Mouse (Mus musculus) liver, adult 2 months (tissue): ENCODE measurements around the gene Ager. TPM values are rescaled to one million over a fixed set of nuclear protein-coding genes. Genes with fewer than 3 reads are reported as not detected.
A peak's percentile ranks its signal among the peaks of the same experiment; 100 is the strongest.

Experiments
- DNase-seq: peaks from one replicate; pipeline ENCODE4 v3.0.0-alpha.2; 2011; ENCODE audit warnings: low read depth, low spot score; ENCODE audit errors: extremely low read depth
- H3K27ac ChIP-seq: fragments of 200-500 bp; replicated peaks from 2 replicates; pipeline ENCODE4 v1.5.1; 2012; ENCODE audit warnings: low read depth, mild to moderate bottlenecking, control low read depth, inconsistent platforms, low read length; ENCODE audit not compliant: insufficient read depth
- H3K27me3 ChIP-seq: fragments of 200-500 bp; 2 replicates; pipeline ENCODE4 v1.6.1; 2012; ENCODE audit warnings: mild to moderate bottlenecking, moderate library complexity, low read length, inconsistent platforms; ENCODE audit not compliant: control insufficient read depth, insufficient read depth
- H3K36me3 ChIP-seq: fragments of 200-500 bp; 2 replicates; pipeline ENCODE4 v1.6.1; 2012; ENCODE audit warnings: low read length, inconsistent platforms; ENCODE audit not compliant: control insufficient read depth, insufficient read depth
- H3K4me1 ChIP-seq: fragments of 200-500 bp; 2 replicates; pipeline ENCODE4 v1.6.1; 2011; ENCODE audit warnings: low read length; ENCODE audit not compliant: control insufficient read depth, insufficient read depth
- H3K4me3 ChIP-seq: fragments of 200-500 bp; 2 replicates; pipeline ENCODE4 v1.5.1; 2011; ENCODE audit warnings: low read depth, mild to moderate bottlenecking, control low read depth, low read length, moderate library complexity; ENCODE audit not compliant: insufficient read depth
- H3K79me2 ChIP-seq: fragments of 200-500 bp; 2 replicates; pipeline ENCODE4 v1.6.1; 2012; ENCODE audit warnings: inconsistent platforms, mild to moderate bottlenecking, low read length, moderate library complexity; ENCODE audit not compliant: control insufficient read depth, insufficient read depth
- H3K9ac ChIP-seq: fragments of 200-500 bp; 2 replicates; pipeline ENCODE4 v1.6.1; 2012; ENCODE audit warnings: low read depth, mild to moderate bottlenecking, control low read depth, inconsistent platforms, low read length
- CTCF ChIP-seq: fragments of 200-500 bp; IDR thresholded peaks from 2 replicates; pipeline ENCODE4 v1.5.1; 2011; ENCODE audit warnings: low read depth, low read length, control low read depth
- POLR2A ChIP-seq: fragments of 200-500 bp; IDR thresholded peaks from 2 replicates; pipeline ENCODE4 v1.6.1; 2011; ENCODE audit warnings: low read length, control low read depth; ENCODE audit not compliant: insufficient read depth; ENCODE audit errors: extremely low read depth
- WGBS: fragments of 180-500 bp; shearing (Covaris S2); methylation state at CpG from one replicate; pipeline ENCODE4 v1.1.7; 2018; 5-methylcytosine and 5-hydroxymethylcytosine counted together
- polyA plus RNA-seq: library from polyadenylated mRNA; depleted of rRNA; stranded (reverse); fragments of >200 nt; gene quantifications from 2 replicates; pipeline ENCODE4 v1.2.3, GENCODE M21; 2012
- total RNA-seq: library from RNA; depleted of rRNA; stranded (reverse); fragments of >200 nt; gene quantifications from 2 replicates; pipeline ENCODE4 v1.2.3, GENCODE M21; 2014

Gene Ager
- total and polyA plus RNA-seq, 2 experiments, result 0.09 to 0.29 TPM

DNA sequence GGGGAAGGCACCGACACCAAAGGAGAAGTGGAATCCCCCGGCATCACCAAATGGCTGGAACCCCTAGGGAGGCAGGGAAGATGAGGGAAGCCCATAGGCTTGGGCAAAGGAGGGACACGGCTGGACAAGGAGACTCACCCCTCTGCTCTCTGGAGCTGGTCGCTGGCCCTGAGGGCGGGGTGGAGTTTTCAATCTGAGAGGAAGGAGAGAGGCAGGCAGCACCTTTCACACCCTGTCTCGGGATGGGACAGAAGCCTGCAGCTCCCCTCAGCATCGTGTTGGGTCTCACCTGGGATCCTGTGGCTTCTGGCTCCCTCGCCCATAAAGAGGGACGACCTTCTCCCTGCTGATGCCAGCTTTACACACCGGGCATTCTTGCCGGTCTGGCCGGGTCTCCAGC lies 4.1 kb downstream of the Ager start:
- no peak for DNase-seq
- H3K4me1 ChIP-seq, result peaks cover 6% of the 10 kb centered on the region
- H3K27me3 ChIP-seq, result no peaks in the 10 kb centered on the region
- H3K9ac ChIP-seq, result no peak overlapping the region
- H3K27ac ChIP-seq, result no peak overlapping the region
- H3K79me2 ChIP-seq, result peaks cover 8% of the 10 kb centered on the region; the same call in 1 of the 2 replicates
- H3K36me3 ChIP-seq, result no peaks in the 10 kb centered on the region
- no peak overlapping the region for H3K4me3 ChIP-seq
- WGBS, result 87% methylated on average over 12 of the region's 12 CpGs
- TF ChIP-seq CTCF, result no peak
- TF ChIP-seq POLR2A, result no peak

DNA sequence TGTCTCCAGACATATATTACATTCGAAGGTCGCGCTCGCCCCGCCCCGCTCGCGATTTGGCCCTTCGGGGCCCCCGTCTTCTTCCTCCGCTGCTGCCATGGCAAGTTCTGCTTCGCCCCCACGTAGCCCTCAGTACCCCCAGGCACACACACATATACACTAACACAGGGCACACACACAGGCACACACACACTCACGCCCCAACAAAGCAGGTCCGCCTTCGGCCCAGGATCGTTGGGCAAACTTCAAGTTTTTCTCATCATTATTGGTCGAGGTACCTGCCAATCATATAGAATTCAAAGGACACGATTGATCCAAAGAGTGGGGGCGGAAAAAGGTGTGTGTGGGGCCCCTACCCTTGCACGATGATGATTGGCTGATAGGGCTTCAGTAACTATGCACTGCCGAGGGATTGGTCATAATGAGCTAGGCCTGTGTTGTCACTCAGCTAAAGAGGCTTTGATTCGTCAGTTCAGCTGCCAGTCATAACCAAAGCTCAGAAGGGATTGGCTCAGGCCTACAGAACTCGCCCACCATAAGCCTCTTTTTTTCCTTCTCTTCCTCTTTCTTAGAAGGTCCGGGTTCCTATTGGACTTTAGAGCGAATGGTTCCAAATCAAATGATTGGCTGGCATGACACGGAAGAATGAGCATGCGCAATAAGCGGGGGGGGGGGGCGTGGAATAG lies 5.9 kb downstream of the Ager start, which contains the start of gene Rnf5:
Gene Rnf5 (minus strand): TSS at position 316 of the 686 bp plus-strand sequence.
- under 1% methylated on average over 30 of the region's 30 CpGs for WGBS
- peak within 1 kb of the TSS; percentile 98 for H3K27ac ChIP-seq
- peak within 1 kb of the TSS; percentile 82 for H3K9ac ChIP-seq
- TF ChIP-seq CTCF, result no peak
- peak; percentile 23; the same call in 1 of the 2 replicates for TF ChIP-seq POLR2A
- H3K4me1 ChIP-seq, result peaks cover 7% of the 10 kb centered on the region; the same call in 1 of the 2 replicates
- peak within 1 kb of the TSS; percentile 71 for H3K4me3 ChIP-seq
- H3K36me3 ChIP-seq, result no peaks in the 10 kb centered on the region
- no peaks in the 10 kb centered on the region for H3K27me3 ChIP-seq
- peaks cover 8% of the 10 kb centered on the region; the same call in 1 of the 2 replicates for H3K79me2 ChIP-seq
- peak; percentile 100 for DNase-seq

DNA sequence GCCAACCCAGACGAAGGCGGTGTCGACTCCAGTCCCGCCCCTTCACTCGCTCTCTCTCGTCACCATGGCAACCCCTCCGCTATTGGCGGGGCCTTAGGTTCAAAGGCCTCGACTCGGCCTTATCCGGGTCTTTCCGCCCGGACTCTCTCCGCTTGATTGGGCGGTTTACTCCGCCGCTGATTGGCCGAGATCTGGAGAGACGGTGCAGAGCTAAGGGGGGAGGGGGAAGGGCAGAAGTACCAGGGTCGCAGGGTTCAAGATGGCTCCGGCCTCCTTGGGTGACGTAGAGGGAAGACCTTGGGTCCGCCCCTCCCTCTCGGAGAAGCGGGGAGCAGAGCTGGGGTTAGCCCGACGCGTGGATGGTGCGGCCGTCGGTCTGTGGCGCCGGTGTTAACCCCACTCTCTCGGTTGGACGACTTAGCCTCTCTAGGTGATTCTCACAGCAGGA lies 6.4 kb downstream of the Ager start, which contains the start of gene Agpat1:
Gene Agpat1 (plus strand): TSS at position 202 of the 448 bp plus-strand sequence.
- peak within 1 kb of the TSS; percentile 95 for H3K4me3 ChIP-seq
- no peaks in the 10 kb centered on the region for H3K27me3 ChIP-seq
- peaks cover 7% of the 10 kb centered on the region; the same call in 1 of the 2 replicates for H3K4me1 ChIP-seq
- DNase-seq, result no peak
- TF ChIP-seq POLR2A (peak; percentile 43), CTCF (no peak)
- peak within 1 kb of the TSS; percentile 98 for H3K27ac ChIP-seq
- H3K9ac ChIP-seq, result peak within 1 kb of the TSS; percentile 82
- WGBS, result under 1% methylated on average over 33 of the region's 35 CpGs
- H3K36me3 ChIP-seq, result no peaks in the 10 kb centered on the region
- H3K79me2 ChIP-seq, result peaks cover 8% of the 10 kb centered on the region; the same call in 1 of the 2 replicates

DNA sequence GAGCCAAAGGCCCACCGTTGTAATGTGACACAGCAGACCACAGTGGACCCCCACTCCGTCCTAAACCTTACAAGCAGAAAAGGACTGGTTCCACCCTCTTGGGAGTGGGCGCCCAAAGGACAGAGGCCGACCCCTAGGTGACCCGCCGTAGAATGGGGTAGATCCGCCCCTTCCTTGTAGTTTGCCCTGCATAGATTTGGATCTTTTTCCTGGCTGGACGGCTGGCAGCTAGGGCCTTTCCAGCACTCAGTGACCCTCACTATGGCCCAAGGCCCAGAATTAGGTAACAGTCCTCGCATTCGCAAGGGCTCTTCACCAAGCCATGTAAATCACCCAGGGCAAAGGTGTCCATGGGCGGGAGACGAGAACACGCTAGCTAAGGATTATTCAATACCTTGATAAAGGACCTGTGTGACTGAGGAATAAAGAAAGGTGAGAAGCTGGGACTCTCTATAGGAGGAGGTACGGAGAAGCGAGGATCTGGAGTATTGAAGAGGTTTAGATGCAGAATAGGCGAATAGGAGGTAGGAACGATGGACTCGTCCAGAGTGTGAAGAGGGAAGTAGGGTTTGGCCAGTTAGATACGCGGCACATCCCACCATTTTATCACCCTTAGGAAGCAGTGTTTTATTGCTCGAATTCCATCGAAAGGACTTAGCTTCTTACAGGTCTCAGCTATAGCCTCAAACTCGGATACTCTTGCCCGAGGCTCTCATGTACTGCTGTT lies 7.0 kb downstream of the Ager start:
- Histone ChIP-seq H3K27me3 (no peaks in the 10 kb centered on the region), H3K4me3 (peak overlapping the region; percentile 95), H3K36me3 (no peaks in the 10 kb centered on the region), H3K4me1 (peaks cover 7% of the 10 kb centered on the region; the same call in 1 of the 2 replicates), H3K9ac (peak overlapping the region; percentile 79), H3K79me2 (peaks cover 8% of the 10 kb centered on the region; the same call in 1 of the 2 replicates), H3K27ac (peak overlapping the region; percentile 98)
- DNase-seq, result peak; percentile 97
- 6% methylated on average over 24 of the region's 24 CpGs for WGBS
- TF ChIP-seq POLR2A, result no peak
- no peak for TF ChIP-seq CTCF

DNA sequence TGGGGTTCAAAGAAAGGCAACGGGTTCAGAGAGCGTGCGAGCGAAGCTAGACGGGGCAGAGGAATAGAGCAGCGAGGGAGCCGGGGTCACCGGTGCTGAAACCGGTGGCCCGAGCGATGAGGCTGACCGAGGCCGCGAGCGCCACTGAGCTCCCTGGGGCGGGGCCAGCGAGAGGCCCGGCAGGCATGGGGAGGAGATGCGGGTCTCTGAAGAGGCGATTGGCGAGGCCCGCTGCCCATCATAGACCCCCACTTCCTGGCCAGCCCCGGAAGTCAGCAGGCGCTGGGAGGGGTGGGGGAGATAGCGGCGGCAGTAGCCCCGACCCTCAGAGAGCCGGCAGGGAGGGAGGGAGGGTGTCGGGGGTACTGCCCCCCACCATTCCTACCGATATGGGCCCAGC lies 7.9 kb downstream of the Ager start:
- peak overlapping the region; percentile 95 for H3K4me3 ChIP-seq
- H3K27ac ChIP-seq, result peak overlapping the region; percentile 98
- peaks cover 7% of the 10 kb centered on the region; the same call in 1 of the 2 replicates for H3K4me1 ChIP-seq
- peak; percentile 76 for DNase-seq
- TF ChIP-seq POLR2A (peak; percentile 79; the same call in 1 of the 2 replicates), CTCF (no peak)
- H3K9ac ChIP-seq, result peak overlapping the region; percentile 92
- H3K79me2 ChIP-seq, result peaks cover 8% of the 10 kb centered on the region; the same call in 1 of the 2 replicates
- no peaks in the 10 kb centered on the region for H3K27me3 ChIP-seq
- H3K36me3 ChIP-seq, result no peaks in the 10 kb centered on the region
- 0% methylated on average over 28 of the region's 30 CpGs for WGBS
